Mouse (Mus musculus) midbrain, embryonic 14.5 days (tissue): ENCODE results near the gene Gm20489. TPM values are rescaled to one million over a fixed set of nuclear protein-coding genes. Genes with fewer than 3 reads are reported as not detected.

Source experiments
- ATAC-seq: fragments of 200-750 bp; cut with Nextera tagmentation; 2 replicates; pipeline ENCODE4 v1.8.0; 2017; ENCODE audit warnings: moderate number of reproducible peaks, moderate library complexity; ENCODE audit not compliant: low FRiP score, low TSS enrichment
- DNase-seq: peaks from one replicate; pipeline ENCODE4 v3.0.0-alpha.2; 2015
- H3K27ac ChIP-seq: fragments of 300-500 bp; sonication (generic); replicated peaks from 2 replicates; pipeline ENCODE4 v1.5.1; 2014; ENCODE audit warnings: mild to moderate bottlenecking, low read depth, low read length, moderate library complexity
- H3K27me3 ChIP-seq: fragments of 300-500 bp; sonication (generic); 2 replicates; pipeline ENCODE4 v1.6.1; 2014; ENCODE audit warnings: low read length, control low read depth, mixed read lengths; ENCODE audit not compliant: control insufficient read depth, insufficient read depth
- H3K36me3 ChIP-seq: fragments of 300-500 bp; sonication (generic); 2 replicates; pipeline ENCODE4 v1.6.1; 2014; ENCODE audit warnings: low read length, control low read depth; ENCODE audit not compliant: control insufficient read depth, insufficient read depth
- H3K4me1 ChIP-seq: fragments of 300-500 bp; sonication (generic); 2 replicates; pipeline ENCODE4 v1.6.1; 2014; ENCODE audit warnings: mild to moderate bottlenecking, antibody characterized with exemption, low read length, control low read depth; ENCODE audit not compliant: control insufficient read depth, insufficient read depth
- H3K4me2 ChIP-seq: fragments of 300-500 bp; sonication (generic); 2 replicates; pipeline ENCODE4 v1.6.1; 2014; ENCODE audit warnings: mild to moderate bottlenecking, low read length, moderate library complexity
- H3K4me3 ChIP-seq: fragments of 300-500 bp; sonication (generic); replicated peaks from 2 replicates; pipeline ENCODE4 v1.5.1; 2014; ENCODE audit warnings: low read depth, low read length
- H3K9ac ChIP-seq: fragments of 300-500 bp; sonication (generic); replicated peaks from 2 replicates; pipeline ENCODE4 v1.6.1; 2014; ENCODE audit warnings: mild to moderate bottlenecking, low read length, moderate library complexity
- H3K9me3 ChIP-seq: fragments of 300-500 bp; sonication (generic); 2 replicates; pipeline ENCODE4 v1.6.1; 2016; ENCODE audit warnings: low read length, control low read depth, mixed read lengths; ENCODE audit not compliant: control insufficient read depth
- WGBS: fragments of 180-500 bp; shearing (Covaris S2); extraction: QIAGEN DNeasy Blood & Tissue Kit; methylation state at CpG from one replicate; pipeline ENCODE4 v1.1.7; 2014; 5-methylcytosine and 5-hydroxymethylcytosine counted together
- polyA plus RNA-seq: library from polyadenylated mRNA; unstranded; fragments of >200 nt; fragmentation: Nextera tagmentation; extraction: Ambion mirVana; gene quantifications from 2 replicates; pipeline ENCODE4 v1.2.1, GENCODE M21; 2014

Gene Gm20489
- polyA plus RNA-seq, 1 experiment from 2014 or later, result not detected

- H3K4me2 ChIP-seq, result no peak overlapping the region
- H3K27ac ChIP-seq, result no peak overlapping the region
- DNase-seq (no peak), ATAC-seq (no peak)
- H3K36me3 ChIP-seq, result no peaks in the 10 kb centered on the region
- H3K4me1 ChIP-seq, result no peaks in the 10 kb centered on the region
- H3K9ac ChIP-seq, result no peak overlapping the region
- H3K4me3 ChIP-seq, result no peak overlapping the region
- 17% methylated on average over 1 of the region's 1 CpGs for WGBS
- no peaks in the 10 kb centered on the region for H3K9me3 ChIP-seq
- H3K27me3 ChIP-seq, result no peaks in the 10 kb centered on the region
Measured at GRCm38 (mm10) chrX:101245011-101245410, 23.8 kb downstream of the Gm20489 start.

GRCm38 (mm10) chrX:101222796-101223162, 46.0 kb downstream of the Gm20489 start:
- Histone ChIP-seq H3K9ac (no peak overlapping the region), H3K4me3 (peak overlapping the region; percentile 55), H3K9me3 (no peaks in the 10 kb centered on the region), H3K4me1 (peaks cover 7% of the 10 kb centered on the region; the same call in 1 of the 2 replicates), H3K27me3 (no peaks in the 10 kb centered on the region), H3K27ac (peak overlapping the region; percentile 61), H3K36me3 (no peaks in the 10 kb centered on the region), H3K4me2 (peak overlapping the region; percentile 54)
- DNase-seq (no peak), ATAC-seq (no peak; the same call in 1 of the 2 replicates)
- WGBS, result 27% methylated on average over 7 of the region's 7 CpGs

- peak within 1 kb of the TSS; percentile 78 for H3K27ac ChIP-seq
- H3K9me3 ChIP-seq, result no peaks in the 10 kb centered on the region
- peaks cover 7% of the 10 kb centered on the region; the same call in 1 of the 2 replicates for H3K4me1 ChIP-seq
- DNase-seq (peak; percentile 93), ATAC-seq (peak; percentile 99)
- H3K4me2 ChIP-seq, result peak within 1 kb of the TSS; percentile 57
- H3K36me3 ChIP-seq, result no peaks in the 10 kb centered on the region
- WGBS, result 19% methylated on average over 55 of the region's 55 CpGs
- peak within 1 kb of the TSS; percentile 55 for H3K4me3 ChIP-seq
- H3K27me3 ChIP-seq, result no peaks in the 10 kb centered on the region
- H3K9ac ChIP-seq, result peak within 1 kb of the TSS; percentile 48; the same call in 1 of the 2 replicates
Measured at GRCm38 (mm10) chrX:101221834-101222795, 46.7 kb downstream of the Gm20489 start, which contains the start of gene Snx12. Gene Snx12, minus strand, starts transcription at chrX:101222563.

Other genes with a start within 250 kb of the Gm20489 start
- gene Tex11, start 209.4 kb downstream of the Gm20489 start, polyA plus RNA-seq, result 0.08 TPM in 1 of 2 replicates, not detected in the other
- 2.5 and 4.5 TPM in 2 replicates for gene Slc7a3, start 183.0 kb downstream of the Gm20489 start, polyA plus RNA-seq
- 41.8 and 54.5 TPM in 2 replicates for gene Snx12, start 46.5 kb downstream of the Gm20489 start, polyA plus RNA-seq
- gene Foxo4, start 14.5 kb downstream of the Gm20489 start, polyA plus RNA-seq, result 0.79 and 0.93 TPM in 2 replicates
- not detected in 2 replicates for gene Gm614, start 5.0 kb downstream of the Gm20489 start, polyA plus RNA-seq
- gene Il2rg, start 768 bp downstream of the Gm20489 start, polyA plus RNA-seq, result 4.2 and 7.9 TPM in 2 replicates
- 30.6 and 33.0 TPM in 2 replicates for gene Med12, start 5.0 kb upstream of the Gm20489 start, polyA plus RNA-seq
- gene Nlgn3, start 30.1 kb upstream of the Gm20489 start, polyA plus RNA-seq, result 98.6 and 99.2 TPM in 2 replicates
- 0.57 and 0.85 TPM in 2 replicates for gene Gjb1, start 107.4 kb upstream of the Gm20489 start, polyA plus RNA-seq
- 67.9 and 75.2 TPM in 2 replicates for gene Zmym3, start 151.8 kb upstream of the Gm20489 start, polyA plus RNA-seq
- 287 and 351 TPM in 2 replicates for gene Nono, start 160.3 kb upstream of the Gm20489 start, polyA plus RNA-seq
- 1.8 and 2.1 TPM in 2 replicates for gene Itgb1bp2, start 180.1 kb upstream of the Gm20489 start, polyA plus RNA-seq